Mouse (Mus musculus) bone marrow, adult 2 months (tissue): ENCODE results near the gene Rnf185. TPM values are rescaled to one million over a fixed set of nuclear protein-coding genes. Genes with fewer than 3 reads are reported as not detected.

Experiments used
- H3K27ac ChIP-seq: fragments of 200-500 bp; 2 replicates; pipeline ENCODE4 v1.5.1; 2012; ENCODE audit warnings: low read depth, mild to moderate bottlenecking, control low read depth, inconsistent platforms, low read length; ENCODE audit not compliant: control insufficient read depth, poor library complexity, insufficient read depth
- H3K4me1 ChIP-seq: fragments of 200-500 bp; 2 replicates; pipeline ENCODE4 v1.6.1; 2011; ENCODE audit warnings: low read length; ENCODE audit not compliant: control insufficient read depth, insufficient read depth
- H3K4me3 ChIP-seq: fragments of 200-500 bp; replicated peaks from 2 replicates; pipeline ENCODE3; 2011; ENCODE audit warnings: mild to moderate bottlenecking, low read depth, low read length, control low read depth; ENCODE audit not compliant: control insufficient read depth
- CTCF ChIP-seq: fragments of 200-500 bp; IDR thresholded peaks from 2 replicates; pipeline ENCODE4 v1.5.1; 2011; ENCODE audit warnings: low read length, control low read depth; ENCODE audit not compliant: control insufficient read depth, insufficient read depth
- POLR2A ChIP-seq: fragments of 200-500 bp; IDR thresholded peaks from 2 replicates; pipeline ENCODE4 v1.6.1; 2011; ENCODE audit warnings: low read depth, mild to moderate bottlenecking, control low read depth, low read length, borderline replicate concordance; ENCODE audit not compliant: control insufficient read depth
- WGBS: fragments of 180-500 bp; shearing (Covaris S2); methylation state at CpG from one replicate; pipeline ENCODE4 v1.1.7; 2018; 5-methylcytosine and 5-hydroxymethylcytosine counted together
- polyA plus RNA-seq: library from polyadenylated mRNA; stranded (reverse); fragments of >200 nt; gene quantifications from 2 replicates; pipeline ENCODE4 v1.2.4, GENCODE M21; 2011; ENCODE audit warnings: low replicate concordance; ENCODE audit not compliant: missing spikeins, insufficient read depth, insufficient read length

Gene Rnf185
- polyA plus RNA-seq, 1 experiment = 9.2 TPM

GRCm38 (mm10) chr11:3456354-3456753, 4.2 kb upstream of the Rnf185 start:
- no peak overlapping the region for H3K4me3 ChIP-seq
- no peak overlapping the region for H3K27ac ChIP-seq
- 7% methylated on average over 1 of the region's 1 CpGs for WGBS
- H3K4me1 ChIP-seq = no peaks in the 10 kb centered on the region
- TF ChIP-seq CTCF = peak; percentile 85
- no peak for TF ChIP-seq POLR2A

DNA sequence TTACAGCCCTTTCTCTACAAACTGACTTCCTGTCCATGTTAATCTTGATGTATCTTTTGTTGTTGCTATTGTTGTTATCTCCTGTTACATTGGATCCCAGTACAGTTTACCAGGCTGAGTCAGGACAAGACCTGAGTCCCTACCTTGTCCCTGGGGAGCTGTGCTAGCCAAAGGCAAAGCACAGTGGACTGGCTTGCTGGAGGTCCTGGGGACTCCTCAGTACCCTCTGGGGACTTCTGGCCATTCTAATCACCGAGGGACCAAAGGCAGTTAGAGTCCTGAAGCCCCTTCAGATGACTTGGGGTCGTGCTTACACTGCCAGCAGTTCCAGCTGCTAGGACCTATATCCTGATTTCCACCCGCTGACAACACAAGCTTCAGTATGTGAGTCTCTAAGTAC, 2.3 kb upstream of the Rnf185 start:
- no peak overlapping the region for H3K27ac ChIP-seq
- no peaks in the 10 kb centered on the region; the same call in 1 of the 2 replicates for H3K4me1 ChIP-seq
- no peak overlapping the region for H3K4me3 ChIP-seq
- TF ChIP-seq POLR2A (no peak), CTCF (no peak)
- 85% methylated on average over 3 of the region's 3 CpGs for WGBS

- TF ChIP-seq POLR2A (no peak), CTCF (no peak)
- 63% methylated on average over 6 of the region's 6 CpGs for WGBS
- Histone ChIP-seq H3K4me1 (no peaks in the 10 kb centered on the region; the same call in 1 of the 2 replicates), H3K27ac (no peak overlapping the region), H3K4me3 (no peak overlapping the region)
These were observed 1.3 kb upstream of the Rnf185 start for GRCm38 (mm10) chr11:3453467-3453866.

DNA sequence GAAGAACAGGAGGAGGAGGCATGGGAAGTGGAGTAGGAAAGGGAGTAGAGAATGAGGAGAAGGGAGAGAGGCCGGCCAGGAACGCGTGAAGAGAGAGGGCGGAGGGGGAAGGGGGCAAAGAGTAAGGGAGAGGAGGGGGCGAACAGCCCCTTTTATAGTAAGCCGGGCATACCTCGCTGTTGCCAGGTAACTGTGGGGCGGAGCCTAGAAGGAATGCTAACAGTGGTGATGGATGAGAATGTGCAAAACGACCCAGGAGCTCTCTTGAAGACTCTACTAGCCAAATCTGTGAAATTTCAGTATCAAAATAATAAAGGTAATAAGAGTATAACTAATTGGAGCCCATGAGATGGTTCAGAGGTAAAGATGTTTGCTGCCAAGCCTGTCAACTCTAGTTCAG, 606 bp upstream of the Rnf185 start:
- no peaks in the 10 kb centered on the region; the same call in 1 of the 2 replicates for H3K4me1 ChIP-seq
- peak overlapping the region; percentile 99 for H3K4me3 ChIP-seq
- H3K27ac ChIP-seq = peak overlapping the region; percentile 84; the same call in 1 of the 2 replicates
- 0% methylated on average over 9 of the region's 9 CpGs for WGBS
- TF ChIP-seq POLR2A (no peak), CTCF (no peak)

DNA sequence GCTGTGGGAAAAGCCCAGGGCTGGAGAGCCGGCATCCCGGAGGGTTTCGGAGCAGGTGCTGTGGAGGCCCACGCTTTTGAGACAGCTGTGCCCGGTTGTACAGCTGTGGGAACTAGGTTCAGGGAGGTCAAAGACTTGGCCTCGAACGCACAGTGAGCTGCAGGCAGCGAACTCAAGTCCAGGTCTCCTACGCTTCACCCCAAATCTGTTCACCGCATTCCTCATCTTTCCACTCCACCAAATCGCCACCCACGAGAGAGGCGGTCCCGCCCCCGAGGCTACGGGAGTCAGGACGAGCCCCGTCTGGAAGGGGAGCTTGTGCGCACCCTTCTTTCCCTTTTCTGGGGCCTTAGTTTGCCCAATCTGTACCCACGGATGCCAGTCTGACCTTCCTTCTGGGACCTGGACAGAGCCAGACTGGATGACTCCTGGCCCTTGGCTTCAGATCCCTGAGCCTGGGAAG, 431 bp downstream of the Rnf185 start:
- Histone ChIP-seq H3K4me1 (no peaks in the 10 kb centered on the region; the same call in 1 of the 2 replicates), H3K4me3 (peak overlapping the region; percentile 99), H3K27ac (peak overlapping the region; percentile 84)
- TF ChIP-seq CTCF (no peak), POLR2A (no peak)
- under 1% methylated on average over 20 of the region's 20 CpGs for whole genome bisulfite sequencing

GRCm38 (mm10) chr11:3444875-3445274, 7.3 kb downstream of the Rnf185 start:
- Histone ChIP-seq H3K4me3 (no peak overlapping the region), H3K4me1 (no peaks in the 10 kb centered on the region; the same call in 1 of the 2 replicates)
- no peak for TF ChIP-seq CTCF
- no peak for TF ChIP-seq POLR2A

DNA sequence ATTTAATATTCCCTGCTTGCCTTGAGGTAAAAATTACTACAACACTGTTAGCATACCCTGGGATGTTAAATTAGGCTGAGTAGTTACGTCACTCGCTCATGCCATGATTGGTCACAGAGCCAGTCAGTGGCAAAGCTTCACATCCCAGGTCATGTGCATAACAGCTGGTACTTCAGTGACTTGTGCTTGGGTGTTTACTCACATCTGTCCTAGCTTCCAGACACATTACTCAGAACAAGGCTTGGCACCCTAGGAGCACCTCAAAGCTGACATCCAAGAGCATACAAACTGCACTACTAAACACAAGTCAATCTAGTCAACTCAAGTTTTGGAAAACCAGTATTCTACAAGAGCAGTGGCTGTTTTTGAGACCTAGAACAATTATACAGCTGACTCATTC, 9.1 kb downstream of the Rnf185 start:
- Histone ChIP-seq H3K4me3 (no peak overlapping the region), H3K27ac (no peak overlapping the region), H3K4me1 (no peaks in the 10 kb centered on the region; the same call in 1 of the 2 replicates)
- WGBS = 86% methylated on average over 2 of the region's 2 CpGs
- no peak for TF ChIP-seq POLR2A
- no peak for TF ChIP-seq CTCF

More at GRCm38 (mm10) chr11:3444875-3445274, 7.3 kb downstream of the Rnf185 start:
- H3K27ac ChIP-seq = no peak overlapping the region
- WGBS = 35% methylated on average over 8 of the region's 8 CpGs

DNA sequence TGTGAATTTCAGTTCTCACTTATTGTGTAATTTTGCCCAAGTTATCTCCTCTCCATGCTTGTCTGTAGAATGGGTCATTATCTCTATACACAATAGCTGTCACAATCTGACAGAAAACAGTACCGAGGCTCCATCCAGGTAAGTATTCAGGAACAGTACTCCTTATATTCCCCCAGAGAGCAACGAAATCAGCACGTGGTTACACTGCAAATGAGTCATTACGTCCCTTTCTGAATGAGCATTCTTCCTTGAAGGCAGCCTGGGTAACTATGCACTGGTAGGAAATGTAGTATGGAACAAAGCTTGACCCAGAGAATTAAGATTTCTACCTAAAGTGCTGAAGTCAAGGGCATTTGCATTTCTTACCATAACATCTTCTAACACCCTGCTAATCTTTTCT, 9.5 kb downstream of the Rnf185 start:
- Histone ChIP-seq H3K27ac (no peak overlapping the region), H3K4me1 (no peaks in the 10 kb centered on the region; the same call in 1 of the 2 replicates), H3K4me3 (no peak overlapping the region)
- no peak for TF ChIP-seq POLR2A
- no peak for TF ChIP-seq CTCF
- WGBS = 72% methylated on average over 4 of the region's 4 CpGs
